Mouse (Mus musculus) heart, embryonic 11.5 days (tissue): ENCODE measurements around the gene Ift52. TPM values are rescaled to one million over a fixed set of nuclear protein-coding genes. Genes with fewer than 3 reads are reported as not detected.

Experiments used
- ATAC-seq: fragments of 200-750 bp; cut with Nextera tagmentation; replicated peaks from 2 replicates; pipeline ENCODE4 v1.8.0; 2017; ENCODE audit warnings: moderate library complexity; ENCODE audit not compliant: insufficient number of reproducible peaks, low FRiP score, low TSS enrichment
- H3K27ac ChIP-seq: fragments of 300-500 bp; sonication (generic); 2 replicates; pipeline ENCODE4 v1.5.1; 2014; ENCODE audit warnings: mild to moderate bottlenecking, low read depth, low read length
- H3K27me3 ChIP-seq: fragments of 300-500 bp; sonication (generic); 2 replicates; pipeline ENCODE4 v1.6.1; 2014; ENCODE audit warnings: mild to moderate bottlenecking, low read length, mixed read lengths; ENCODE audit not compliant: control insufficient read depth, insufficient read depth
- H3K36me3 ChIP-seq: fragments of 300-500 bp; sonication (generic); 2 replicates; pipeline ENCODE4 v1.6.1; 2014; ENCODE audit warnings: mild to moderate bottlenecking, low read length, moderate library complexity, mixed read lengths; ENCODE audit not compliant: control insufficient read depth, insufficient read depth
- H3K4me1 ChIP-seq: fragments of 300-500 bp; sonication (generic); 2 replicates; pipeline ENCODE4 v1.6.1; 2014; ENCODE audit warnings: low read length; ENCODE audit not compliant: control insufficient read depth, insufficient read depth
- H3K4me2 ChIP-seq: fragments of 300-500 bp; sonication (generic); 2 replicates; pipeline ENCODE4 v1.6.1; 2014; ENCODE audit warnings: mild to moderate bottlenecking, moderate library complexity
- H3K4me3 ChIP-seq: fragments of 300-500 bp; sonication (generic); 2 replicates; pipeline ENCODE4 v1.5.1; 2014; ENCODE audit warnings: low read depth, low read length
- H3K9ac ChIP-seq: fragments of 300-500 bp; sonication (generic); 2 replicates; pipeline ENCODE4 v1.6.1; 2014; ENCODE audit warnings: mild to moderate bottlenecking, low read depth, low read length, moderate library complexity
- H3K9me3 ChIP-seq: fragments of 300-500 bp; sonication (generic); replicated peaks from 2 replicates; pipeline ENCODE4 v1.6.1; 2016; ENCODE audit warnings: low read length; ENCODE audit not compliant: control insufficient read depth
- WGBS: fragments of 180-500 bp; shearing (Covaris S2); extraction: QIAGEN DNeasy Blood & Tissue Kit; methylation state at CpG from one replicate; pipeline ENCODE4 v1.1.7; 2014; ENCODE audit not compliant: insufficient replicate concordance; 5-methylcytosine and 5-hydroxymethylcytosine counted together
- polyA plus RNA-seq: library from polyadenylated mRNA; unstranded; fragments of >200 nt; fragmentation: Nextera tagmentation; extraction: Ambion mirVana; gene quantifications from 2 replicates; pipeline ENCODE4 v1.2.1, GENCODE M21; 2014

Gene Ift52
- polyA plus RNA-seq: 39.8 and 44.1 TPM in 2 replicates

DNA sequence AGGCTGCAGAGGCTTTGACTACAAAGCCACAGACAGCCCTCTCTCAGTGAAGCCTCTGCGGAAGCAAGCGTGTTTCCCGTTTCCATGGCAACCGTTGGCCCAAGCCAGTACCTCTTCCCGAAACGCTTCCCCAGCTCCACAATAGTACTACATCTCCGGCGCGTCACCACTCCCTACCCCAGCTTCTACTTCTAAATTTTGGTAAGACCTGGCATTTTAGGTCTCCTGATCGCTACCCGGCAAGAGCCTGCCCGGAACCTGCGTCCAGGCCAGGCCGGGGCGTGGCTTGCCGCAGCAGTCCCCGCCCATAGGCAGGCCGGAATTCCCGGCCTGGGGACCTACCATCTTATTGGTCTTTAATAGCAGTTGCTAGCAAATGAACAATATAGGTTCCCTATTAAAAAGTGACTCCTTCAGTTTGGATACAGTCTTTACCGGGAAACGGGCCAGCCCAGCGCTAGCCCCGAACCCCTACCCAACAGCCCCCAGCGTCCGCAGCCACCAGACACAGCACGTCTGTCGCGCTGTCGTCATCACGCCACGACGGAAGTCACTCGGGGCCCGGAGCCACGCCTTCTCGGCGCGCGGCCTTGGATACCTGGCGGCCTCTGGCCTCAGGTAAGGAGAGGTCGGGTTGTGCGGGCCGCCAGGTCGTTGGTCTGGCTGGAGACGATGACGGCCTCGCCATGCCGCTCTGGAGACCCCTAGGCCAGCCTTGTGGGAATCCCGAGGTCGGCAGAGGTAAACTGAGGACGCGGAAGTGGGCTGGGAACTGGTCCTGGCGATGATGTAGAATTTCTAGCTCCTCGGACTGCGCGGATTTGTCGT is at the start of gene Ift52:
Gene Ift52, plus strand, starts transcription at position 439 of the 828 bp plus-strand sequence.
- under 1% methylated on average over 57 of the region's 57 CpGs for WGBS
- peak; percentile 95 for ATAC-seq

DNA sequence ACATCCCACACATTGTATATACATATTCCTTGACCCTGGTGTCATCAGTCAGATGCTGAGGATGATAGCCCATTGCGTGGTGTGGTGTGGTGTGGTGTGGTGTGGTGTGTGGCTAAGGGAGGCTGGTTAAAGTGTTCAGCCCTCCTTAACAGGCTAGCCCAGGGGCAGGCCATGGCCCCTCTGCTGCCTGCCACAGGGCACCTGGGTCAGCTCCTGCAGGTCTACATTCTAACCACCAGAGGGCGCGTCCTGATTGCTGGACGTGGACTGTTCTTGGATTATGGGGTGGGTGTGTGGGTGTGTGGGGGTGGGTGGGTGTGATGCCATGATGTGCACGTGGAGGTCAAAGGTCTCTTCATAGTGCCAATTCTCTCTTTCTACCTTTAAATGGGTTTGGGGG is 48.8 kb upstream of the Ift52 start:
- Histone ChIP-seq H3K27ac (no peak overlapping the region), H3K4me2 (no peak overlapping the region), H3K36me3 (no peaks in the 10 kb centered on the region), H3K4me3 (no peak overlapping the region), H3K4me1 (no peaks in the 10 kb centered on the region), H3K9me3 (no peaks in the 10 kb centered on the region), H3K9ac (no peak overlapping the region), H3K27me3 (no peaks in the 10 kb centered on the region)
- 0 out of 2 replicates have a peak, but pooled peaks have one; percentile 13 for ATAC-seq
- WGBS: 13% methylated on average over 5 of the region's 5 CpGs

More for the DNA sequence above, at the start of gene Ift52:
- H3K4me1 ChIP-seq: peaks cover 3% of the 10 kb centered on the region; the same call in 1 of the 2 replicates
- no peaks in the 10 kb centered on the region for H3K27me3 ChIP-seq
- peak within 1 kb of the TSS; percentile 60 for H3K4me2 ChIP-seq
- 0 out of 2 replicates have a peak within 1 kb of the TSS, but pooled peaks have one; percentile 10 for H3K27ac ChIP-seq
- peak within 1 kb of the TSS; percentile 95 for H3K4me3 ChIP-seq
- no peaks in the 10 kb centered on the region for H3K9me3 ChIP-seq
- no peaks in the 10 kb centered on the region for H3K36me3 ChIP-seq
- H3K9ac ChIP-seq: peak within 1 kb of the TSS; percentile 89

DNA sequence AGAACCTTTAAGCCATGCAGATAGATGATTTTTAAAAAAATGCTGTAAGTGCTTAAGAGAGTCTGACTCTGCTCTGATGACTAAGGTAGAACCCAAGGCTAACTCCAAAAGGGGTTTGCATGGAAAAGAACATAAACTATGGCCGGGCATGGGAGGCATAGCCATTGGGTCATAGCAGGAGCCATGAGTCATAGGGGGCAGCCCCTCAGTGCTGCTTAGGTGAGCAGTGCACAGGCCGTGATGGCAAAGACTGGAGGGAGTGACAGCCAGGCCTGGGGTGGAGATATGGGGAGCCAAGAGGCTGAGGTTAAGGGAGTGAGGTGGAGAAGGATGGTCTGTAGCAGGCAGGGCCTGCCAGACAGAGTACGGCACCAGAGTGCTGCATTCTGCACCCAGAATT is 48.1 kb upstream of the Ift52 start:
- Histone ChIP-seq H3K4me3 (no peak overlapping the region), H3K9ac (no peak overlapping the region), H3K9me3 (no peaks in the 10 kb centered on the region), H3K27me3 (no peaks in the 10 kb centered on the region), H3K4me2 (no peak overlapping the region), H3K36me3 (no peaks in the 10 kb centered on the region), H3K4me1 (no peaks in the 10 kb centered on the region), H3K27ac (no peak overlapping the region)
- ATAC-seq: no peak
- 64% methylated on average over 3 of the region's 3 CpGs for WGBS

DNA sequence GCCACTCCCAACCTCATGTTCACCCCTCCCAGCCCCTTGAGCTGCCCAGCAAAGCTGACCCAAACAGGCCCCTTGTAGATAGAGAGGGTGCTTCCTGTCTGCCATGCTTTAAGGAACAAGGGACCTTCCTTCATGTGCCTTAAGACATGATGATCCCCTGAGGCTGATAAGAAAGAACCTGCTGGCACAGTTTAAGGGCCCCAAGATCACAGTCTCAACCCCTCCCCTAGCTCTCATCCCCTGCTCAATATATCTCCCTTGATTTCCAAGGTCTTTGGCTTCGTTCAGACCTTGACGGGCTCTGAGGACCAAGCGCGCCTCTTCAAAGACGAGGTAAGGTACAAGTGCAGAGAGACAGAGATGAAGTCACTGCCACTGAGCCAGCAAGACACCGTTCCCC is 46.3 kb upstream of the Ift52 start:
- no peaks in the 10 kb centered on the region for H3K9me3 ChIP-seq
- H3K27me3 ChIP-seq: no peaks in the 10 kb centered on the region
- H3K4me3 ChIP-seq: no peak overlapping the region
- H3K36me3 ChIP-seq: no peaks in the 10 kb centered on the region
- no peak overlapping the region for H3K27ac ChIP-seq
- no peak for ATAC-seq
- 78% methylated on average over 6 of the region's 6 CpGs for WGBS
- no peaks in the 10 kb centered on the region for H3K4me1 ChIP-seq
- H3K4me2 ChIP-seq: no peak overlapping the region
- H3K9ac ChIP-seq: no peak overlapping the region

DNA sequence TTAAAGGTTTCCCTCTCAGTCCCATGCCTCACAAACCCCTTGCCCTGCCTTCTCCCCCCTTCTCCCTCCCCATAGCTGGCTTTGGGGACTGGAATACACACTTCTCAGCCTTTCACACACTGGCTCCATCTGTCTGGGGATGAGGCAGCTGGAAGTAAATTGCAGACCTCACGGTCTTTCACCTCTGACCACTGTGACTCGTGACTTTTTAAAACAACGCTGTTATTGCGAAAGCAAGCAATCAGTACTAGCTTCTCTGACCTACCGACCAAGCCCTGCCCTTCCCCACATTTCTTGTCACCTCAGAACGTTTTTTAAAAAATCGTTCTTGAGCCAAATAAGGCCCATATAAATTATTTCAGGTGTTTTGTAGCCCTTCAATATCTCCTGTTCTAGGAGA is 44.4 kb upstream of the Ift52 start:
- no peaks in the 10 kb centered on the region for H3K9me3 ChIP-seq
- H3K27me3 ChIP-seq: no peaks in the 10 kb centered on the region
- no peak for ATAC-seq
- no peak overlapping the region for H3K27ac ChIP-seq
- H3K4me2 ChIP-seq: no peak overlapping the region
- H3K9ac ChIP-seq: no peak overlapping the region
- no peaks in the 10 kb centered on the region for H3K4me1 ChIP-seq
- H3K4me3 ChIP-seq: no peak overlapping the region
- no peaks in the 10 kb centered on the region for H3K36me3 ChIP-seq
- WGBS: 51% methylated on average over 7 of the region's 7 CpGs

DNA sequence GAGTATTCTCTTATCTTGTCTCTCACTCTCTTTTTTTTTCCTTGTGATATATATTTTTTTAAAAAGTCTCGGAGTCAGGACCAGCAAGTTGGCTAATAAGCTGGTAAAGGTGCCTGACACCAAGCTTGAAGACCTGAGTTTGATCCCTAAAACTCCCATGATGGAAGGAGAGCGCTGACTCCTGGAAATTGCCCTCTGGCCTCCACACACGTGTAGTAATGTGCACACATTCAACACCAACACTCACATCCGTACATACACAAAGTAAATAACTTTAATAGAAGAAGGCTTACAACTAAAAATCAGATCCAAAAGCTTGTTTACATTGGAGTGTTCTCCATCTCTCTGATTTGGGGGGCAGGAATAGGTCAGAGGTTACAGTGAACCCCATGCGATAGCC is 43.9 kb upstream of the Ift52 start:
- no peak for ATAC-seq
- H3K27me3 ChIP-seq: no peaks in the 10 kb centered on the region
- H3K4me2 ChIP-seq: no peak overlapping the region
- 69% methylated on average over 5 of the region's 5 CpGs for WGBS
- H3K4me1 ChIP-seq: no peaks in the 10 kb centered on the region
- no peak overlapping the region for H3K27ac ChIP-seq
- no peak overlapping the region for H3K4me3 ChIP-seq
- H3K9me3 ChIP-seq: no peaks in the 10 kb centered on the region
- H3K36me3 ChIP-seq: no peaks in the 10 kb centered on the region
- H3K9ac ChIP-seq: no peak overlapping the region

DNA sequence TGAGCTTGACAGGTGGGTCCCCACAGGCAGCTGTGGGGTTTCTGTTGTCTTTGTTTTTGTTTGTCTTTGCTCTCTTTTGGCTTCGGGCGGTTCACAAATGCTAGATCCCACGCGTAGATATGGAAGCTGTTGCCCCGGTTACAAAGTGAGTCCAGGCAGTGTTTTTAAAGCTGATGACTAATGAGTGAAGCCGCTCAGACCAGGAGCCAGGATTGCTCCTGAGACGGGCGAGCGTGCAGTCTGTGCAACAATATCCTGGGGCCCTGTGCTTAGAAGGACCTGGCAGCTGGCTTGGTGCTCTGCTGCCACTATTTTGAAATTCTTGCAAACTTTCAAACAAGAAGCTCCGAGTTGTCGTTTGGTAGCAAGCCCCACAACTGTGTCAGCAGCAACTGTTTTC is 43.5 kb upstream of the Ift52 start:
- no peak overlapping the region for H3K27ac ChIP-seq

DNA sequence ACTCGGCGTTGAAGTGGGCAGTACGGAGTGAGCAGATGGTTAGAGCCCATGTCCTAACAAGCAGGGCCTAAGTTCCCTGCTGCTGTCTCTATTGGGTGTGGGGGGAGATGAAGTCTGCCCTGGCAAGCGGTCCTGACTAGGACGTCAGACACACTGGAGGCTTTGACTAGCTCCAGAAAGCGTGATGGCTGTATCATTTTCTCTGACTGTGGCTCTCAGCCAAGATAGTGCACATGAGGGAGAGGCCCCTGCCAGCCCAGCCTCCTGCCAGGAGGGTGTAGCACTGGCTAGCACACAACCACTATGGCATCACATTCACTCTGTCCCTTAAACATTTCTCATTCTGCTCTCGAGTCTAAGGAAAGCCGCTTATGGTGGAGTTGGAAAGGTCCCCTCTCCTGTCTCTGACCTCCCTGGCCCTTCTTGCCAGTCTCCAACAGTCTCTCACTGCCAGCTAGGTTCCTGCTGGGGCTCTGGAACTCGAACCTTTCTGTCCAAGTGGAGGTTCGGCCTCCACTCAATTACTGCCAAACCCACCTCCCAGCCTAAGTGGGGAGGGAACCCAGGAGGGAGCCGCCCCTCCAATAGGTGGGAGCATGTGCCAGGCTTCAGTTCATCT is 41.9 kb upstream of the Ift52 start:
- no peaks in the 10 kb centered on the region for H3K27me3 ChIP-seq
- no peak overlapping the region for H3K4me3 ChIP-seq
- no peak overlapping the region for H3K9ac ChIP-seq
- no peaks in the 10 kb centered on the region for H3K4me1 ChIP-seq
- H3K27ac ChIP-seq: no peak overlapping the region
- 71% methylated on average over 11 of the region's 11 CpGs for WGBS
- no peak overlapping the region for H3K4me2 ChIP-seq
- ATAC-seq: no peak
- no peaks in the 10 kb centered on the region for H3K36me3 ChIP-seq
- H3K9me3 ChIP-seq: no peaks in the 10 kb centered on the region

More for the DNA sequence above, 43.5 kb upstream of the Ift52 start:
- H3K9ac ChIP-seq: no peak overlapping the region
- H3K4me2 ChIP-seq: no peak overlapping the region
- H3K36me3 ChIP-seq: no peaks in the 10 kb centered on the region
- no peaks in the 10 kb centered on the region for H3K9me3 ChIP-seq
- H3K27me3 ChIP-seq: no peaks in the 10 kb centered on the region
- ATAC-seq: no peak
- no peaks in the 10 kb centered on the region for H3K4me1 ChIP-seq
- H3K4me3 ChIP-seq: no peak overlapping the region
- WGBS: 28% methylated on average over 11 of the region's 11 CpGs
